Mouse (Mus musculus): Measurements from ENCODE around the gene Gm43738. TPM values are rescaled to one million over a fixed set of nuclear protein-coding genes. Genes with fewer than 3 reads are reported as not detected.

Gm43738 gene
- 0.11 TPM in 1 of 2 replicates, not detected in the other for polyA plus RNA-seq (2015; fragmentation: Nextera tagmentation; extraction: Ambion mirVana)

- H3K36me3 ChIP-seq (replicated peaks): peaks cover 21% of the 10 kb centered on the region
- H3K9ac ChIP-seq: peak within 1 kb of the TSS; percentile 49
- no peaks in the 10 kb centered on the region for H3K27me3 ChIP-seq (replicated peaks)
- H3K4me3 ChIP-seq: peak within 1 kb of the TSS; percentile 69
- 42% methylated on average over 7 of the region's 7 CpGs for WGBS
- H3K9me3 ChIP-seq: no peaks in the 10 kb centered on the region
- ATAC-seq (replicated peaks): no peak
- H3K27ac ChIP-seq: peak within 1 kb of the TSS; percentile 84
- H3K4me2 ChIP-seq: peak within 1 kb of the TSS; percentile 80
- peaks cover 35% of the 10 kb centered on the region for H3K4me1 ChIP-seq
Observed at GRCm38 (mm10) chr3:89100811-89101210, at the start of gene Gm43738. TSS of gene Gm43738 (minus strand) at chr3:89101099.

GRCm38 (mm10) chr3:89148567-89148966, 47.7 kb upstream of the Gm43738 start:
- 72% methylated on average over 14 of the region's 14 CpGs for WGBS
- no peak overlapping the region for H3K27ac ChIP-seq
- no peak for ATAC-seq (replicated peaks)

GRCm38 (mm10) chr3:89147979-89148311, 47.0 kb upstream of the Gm43738 start:
- no peak overlapping the region for H3K4me3 ChIP-seq
- 11% methylated on average over 15 of the region's 15 CpGs for WGBS
- H3K27ac ChIP-seq: no peak overlapping the region
- H3K9me3 ChIP-seq: no peaks in the 10 kb centered on the region
- H3K27me3 ChIP-seq (replicated peaks): peaks cover 9% of the 10 kb centered on the region; the same call in 1 of the 2 replicates
- peaks cover 3% of the 10 kb centered on the region; the same call in 1 of the 2 replicates for H3K4me1 ChIP-seq
- no peak overlapping the region for H3K4me2 ChIP-seq
- peaks cover 9% of the 10 kb centered on the region; the same call in 1 of the 2 replicates for H3K36me3 ChIP-seq (replicated peaks)
- no peak for ATAC-seq (replicated peaks)
- H3K9ac ChIP-seq: no peak overlapping the region

More at GRCm38 (mm10) chr3:89148567-89148966, 47.7 kb upstream of the Gm43738 start:
- no peak overlapping the region for H3K4me3 ChIP-seq
- no peaks in the 10 kb centered on the region for H3K9me3 ChIP-seq
- no peak overlapping the region for H3K4me2 ChIP-seq
- H3K36me3 ChIP-seq (replicated peaks): peaks cover 9% of the 10 kb centered on the region; the same call in 1 of the 2 replicates
- H3K4me1 ChIP-seq: peaks cover 3% of the 10 kb centered on the region; the same call in 1 of the 2 replicates
- no peak overlapping the region for H3K9ac ChIP-seq
- peaks cover 9% of the 10 kb centered on the region; the same call in 1 of the 2 replicates for H3K27me3 ChIP-seq (replicated peaks)

- H3K4me1 ChIP-seq: peaks cover 3% of the 10 kb centered on the region; the same call in 1 of the 2 replicates
Observed at GRCm38 (mm10) chr3:89147101-89147978, 46.4 kb upstream of the Gm43738 start.

GRCm38 (mm10) chr3:89145566-89145965, 44.7 kb upstream of the Gm43738 start:
- no peak for ATAC-seq (replicated peaks)
- H3K9me3 ChIP-seq: no peaks in the 10 kb centered on the region
- H3K4me3 ChIP-seq: no peak overlapping the region
- peaks cover 9% of the 10 kb centered on the region; the same call in 1 of the 2 replicates for H3K27me3 ChIP-seq (replicated peaks)
- H3K36me3 ChIP-seq (replicated peaks): peaks cover 4% of the 10 kb centered on the region; the same call in 1 of the 2 replicates
- peaks cover 3% of the 10 kb centered on the region; the same call in 1 of the 2 replicates for H3K4me1 ChIP-seq
- H3K4me2 ChIP-seq: no peak overlapping the region
- H3K9ac ChIP-seq: no peak overlapping the region
- H3K27ac ChIP-seq: no peak overlapping the region
- WGBS: 27% methylated on average over 8 of the region's 8 CpGs

More at GRCm38 (mm10) chr3:89147101-89147978, 46.4 kb upstream of the Gm43738 start:
- ATAC-seq (replicated peaks): 0 out of 2 replicates have a peak, but pooled peaks have one; percentile 25
- H3K36me3 ChIP-seq (replicated peaks): peaks cover 9% of the 10 kb centered on the region; the same call in 1 of the 2 replicates
- H3K27ac ChIP-seq: no peak overlapping the region
- H3K9ac ChIP-seq: no peak overlapping the region
- no peaks in the 10 kb centered on the region for H3K9me3 ChIP-seq
- WGBS: 24% methylated on average over 26 of the region's 26 CpGs
- peaks cover 9% of the 10 kb centered on the region; the same call in 1 of the 2 replicates for H3K27me3 ChIP-seq (replicated peaks)
- H3K4me2 ChIP-seq: no peak overlapping the region
- no peak overlapping the region for H3K4me3 ChIP-seq

- 88% methylated on average over 10 of the region's 10 CpGs for WGBS
- Histone ChIP-seq H3K4me3 (no peak overlapping the region), H3K27me3 (replicated peaks) (peaks cover 9% of the 10 kb centered on the region; the same call in 1 of the 2 replicates), H3K4me2 (no peak overlapping the region), H3K36me3 (replicated peaks) (peaks cover 3% of the 10 kb centered on the region; the same call in 1 of the 2 replicates), H3K4me1 (peaks cover 3% of the 10 kb centered on the region; the same call in 1 of the 2 replicates), H3K27ac (no peak overlapping the region), H3K9me3 (no peaks in the 10 kb centered on the region), H3K9ac (no peak overlapping the region)
- ATAC-seq (replicated peaks): no peak
Observed at GRCm38 (mm10) chr3:89144821-89145220, 43.9 kb upstream of the Gm43738 start.

- H3K4me2 ChIP-seq: no peak overlapping the region
- WGBS: 49% methylated on average over 9 of the region's 9 CpGs
- H3K36me3 ChIP-seq (replicated peaks): no peaks in the 10 kb centered on the region
- H3K27ac ChIP-seq: no peak overlapping the region
- H3K4me3 ChIP-seq: no peak overlapping the region
- peaks cover 7% of the 10 kb centered on the region; the same call in 1 of the 2 replicates for H3K4me1 ChIP-seq
- no peaks in the 10 kb centered on the region for H3K9me3 ChIP-seq
- H3K9ac ChIP-seq: no peak overlapping the region
- ATAC-seq (replicated peaks): no peak
- no peaks in the 10 kb centered on the region for H3K27me3 ChIP-seq (replicated peaks)
Observed at GRCm38 (mm10) chr3:89136365-89136764, 35.5 kb upstream of the Gm43738 start.

- no peak within 1 kb of the TSS for H3K4me2 ChIP-seq
- H3K27me3 ChIP-seq (replicated peaks): no peaks in the 10 kb centered on the region
- H3K9ac ChIP-seq: no peak within 1 kb of the TSS
- no peak within 1 kb of the TSS for H3K4me3 ChIP-seq
- H3K36me3 ChIP-seq (replicated peaks): no peaks in the 10 kb centered on the region
- 75% methylated on average over 3 of the region's 3 CpGs for WGBS
- H3K4me1 ChIP-seq: peaks cover 7% of the 10 kb centered on the region; the same call in 1 of the 2 replicates
- H3K9me3 ChIP-seq: no peaks in the 10 kb centered on the region
- no peak within 1 kb of the TSS for H3K27ac ChIP-seq
- ATAC-seq (replicated peaks): no peak
Observed at GRCm38 (mm10) chr3:89135958-89136357, 35.1 kb upstream of the Gm43738 start, which contains the start of gene Pklr. TSS of gene Pklr (plus strand) at chr3:89136142.

GRCm38 (mm10) chr3:89133752-89134151, 32.9 kb upstream of the Gm43738 start:
- 88% methylated on average over 1 of the region's 1 CpGs for WGBS
- H3K4me1 ChIP-seq: peaks cover 7% of the 10 kb centered on the region; the same call in 1 of the 2 replicates
- H3K9ac ChIP-seq: no peak overlapping the region
- H3K27me3 ChIP-seq (replicated peaks): no peaks in the 10 kb centered on the region
- no peak overlapping the region for H3K27ac ChIP-seq
- H3K36me3 ChIP-seq (replicated peaks): no peaks in the 10 kb centered on the region
- H3K9me3 ChIP-seq: no peaks in the 10 kb centered on the region
- H3K4me2 ChIP-seq: no peak overlapping the region
- H3K4me3 ChIP-seq: no peak overlapping the region
- ATAC-seq (replicated peaks): no peak

GRCm38 (mm10) chr3:89133063-89133450, 32.2 kb upstream of the Gm43738 start:
- Histone ChIP-seq H3K4me2 (no peak overlapping the region), H3K4me1 (peaks cover 7% of the 10 kb centered on the region; the same call in 1 of the 2 replicates), H3K4me3 (no peak overlapping the region), H3K9me3 (no peaks in the 10 kb centered on the region), H3K9ac (no peak overlapping the region), H3K27me3 (replicated peaks) (no peaks in the 10 kb centered on the region), H3K36me3 (replicated peaks) (no peaks in the 10 kb centered on the region), H3K27ac (no peak overlapping the region)
- WGBS: 83% methylated on average over 7 of the region's 7 CpGs
- ATAC-seq (replicated peaks): no peak

GRCm38 (mm10) chr3:89132285-89133062, 31.6 kb upstream of the Gm43738 start:
- Histone ChIP-seq H3K4me3 (peak overlapping the region; percentile 30), H3K4me2 (peak overlapping the region; percentile 54), H3K4me1 (peaks cover 7% of the 10 kb centered on the region; the same call in 1 of the 2 replicates), H3K9ac (peak overlapping the region; percentile 28; the same call in 1 of the 2 replicates), H3K36me3 (replicated peaks) (no peaks in the 10 kb centered on the region), H3K27ac (no peak overlapping the region), H3K27me3 (replicated peaks) (no peaks in the 10 kb centered on the region), H3K9me3 (no peaks in the 10 kb centered on the region)
- peak; percentile 20; the same call in 1 of the 2 replicates for ATAC-seq (replicated peaks)
- WGBS: 14% methylated on average over 30 of the region's 30 CpGs

Data from midbrain, embryonic 15.5 days (tissue).